Mouse (Mus musculus) heart, adult 2 months (tissue): ENCODE results near the gene Spsb1.

Experiments
- CTCF ChIP-seq: fragments of 200-600 bp; IDR thresholded peaks from 2 replicates; pipeline ENCODE4 v1.8.1; 2022; ENCODE audit warnings: antibody characterized with exemption, mild to moderate bottlenecking, moderate library complexity
- POLR2A ChIP-seq: fragments of 200-500 bp; IDR thresholded peaks from 2 replicates; pipeline ENCODE4 v1.6.1; 2011; ENCODE audit warnings: mild to moderate bottlenecking, low read depth, low read length, control low read depth; ENCODE audit not compliant: insufficient read depth

- no peak for TF ChIP-seq POLR2A
- TF ChIP-seq CTCF = no peak
These were observed 104.2 kb downstream of the Spsb1 start for GRCm38 (mm10) chr4:149850674-149851073.
